Mouse (Mus musculus) spleen, adult 2 months (tissue): ENCODE results near the gene Gm45234. TPM values are rescaled to one million over a fixed set of nuclear protein-coding genes. Genes with fewer than 3 reads are reported as not detected.

ENCODE experiments used
- DNase-seq, 2 experiments: peaks; one replicate each; pipeline versions ENCODE4 v3.0.0 to v3.0.0-alpha.2; 2012 to 2021; ENCODE audit warnings: low spot score in 2 of 2, low read depth in 1 of 2
- H3K27ac ChIP-seq: fragments of 200-500 bp; 2 replicates; pipeline ENCODE4 v1.5.1; 2012; ENCODE audit warnings: low read length, inconsistent platforms; ENCODE audit not compliant: insufficient read depth
- H3K27me3 ChIP-seq: fragments of 200-500 bp; 2 replicates; pipeline ENCODE4 v1.6.1; 2012; ENCODE audit warnings: mild to moderate bottlenecking, moderate library complexity, low read length, inconsistent platforms; ENCODE audit not compliant: control insufficient read depth, insufficient read depth
- H3K36me3 ChIP-seq: fragments of 200-500 bp; 2 replicates; pipeline ENCODE4 v1.6.1; 2012; ENCODE audit warnings: mild to moderate bottlenecking, low read length, inconsistent platforms; ENCODE audit not compliant: control insufficient read depth, insufficient read depth
- H3K4me1 ChIP-seq: fragments of 200-500 bp; 2 replicates; pipeline ENCODE4 v1.6.1; 2011; ENCODE audit warnings: inconsistent platforms; ENCODE audit not compliant: control insufficient read depth, insufficient read depth, insufficient read length
- H3K4me3 ChIP-seq: fragments of 200-500 bp; 2 replicates; pipeline ENCODE4 v1.5.1; 2011; ENCODE audit warnings: mild to moderate bottlenecking, inconsistent platforms; ENCODE audit not compliant: insufficient read depth, insufficient read length; ENCODE audit errors: extremely low read depth
- CTCF ChIP-seq: fragments of 200-500 bp; IDR thresholded peaks from 2 replicates; pipeline ENCODE4 v1.5.1; 2011; ENCODE audit warnings: mild to moderate bottlenecking, inconsistent platforms; ENCODE audit not compliant: insufficient read depth, insufficient read length, insufficient replicate concordance; ENCODE audit errors: extremely low read depth
- POLR2A ChIP-seq: fragments of 200-500 bp; IDR thresholded peaks from 2 replicates; pipeline ENCODE4 v1.6.1; 2011; ENCODE audit warnings: low read depth, low read length, inconsistent platforms
- WGBS: fragments of 180-500 bp; shearing (Covaris S2); methylation state at CpG from one replicate; pipeline ENCODE4 v1.1.7; 2018; 5-methylcytosine and 5-hydroxymethylcytosine counted together
- polyA plus RNA-seq: library from polyadenylated mRNA; depleted of rRNA; stranded (reverse); fragments of >200 nt; gene quantifications from 2 replicates; pipeline ENCODE4 v1.2.3, GENCODE M21; 2012

Gm45234 gene
- polyA plus RNA-seq, 1 experiment: not detected

- WGBS: 63% methylated on average over 19 of the region's 19 CpGs
- H3K36me3 ChIP-seq: no peaks in the 10 kb centered on the region
- peaks cover 9% of the 10 kb centered on the region; the same call in 1 of the 2 replicates for H3K4me1 ChIP-seq
- no peak overlapping the region for H3K4me3 ChIP-seq
- H3K27me3 ChIP-seq: peaks cover 7% of the 10 kb centered on the region
- no peak overlapping the region for H3K27ac ChIP-seq
- TF ChIP-seq POLR2A (no peak), CTCF (no peak)
- no peak for DNase-seq
Observed at GRCm38 (mm10) chr6:124767920-124768703, 12.3 kb upstream of the Gm45234 start.

- H3K27me3 ChIP-seq: peaks cover 7% of the 10 kb centered on the region
- H3K27ac ChIP-seq: no peak overlapping the region
- H3K36me3 ChIP-seq: no peaks in the 10 kb centered on the region
- no peak overlapping the region for H3K4me3 ChIP-seq
- no peak for TF ChIP-seq CTCF
- TF ChIP-seq POLR2A: no peak
- H3K4me1 ChIP-seq: peaks cover 9% of the 10 kb centered on the region; the same call in 1 of the 2 replicates
- WGBS: 94% methylated on average over 4 of the region's 4 CpGs
- DNase-seq: no peak
Observed at GRCm38 (mm10) chr6:124767536-124767919, 11.7 kb upstream of the Gm45234 start.

- Histone ChIP-seq H3K4me3 (no peak overlapping the region), H3K4me1 (peaks cover 9% of the 10 kb centered on the region; the same call in 1 of the 2 replicates), H3K27me3 (peaks cover 7% of the 10 kb centered on the region), H3K36me3 (no peaks in the 10 kb centered on the region), H3K27ac (no peak overlapping the region)
- DNase-seq: no peak
- TF ChIP-seq CTCF (no peak), POLR2A (no peak)
- 87% methylated on average over 7 of the region's 7 CpGs for WGBS
Observed at GRCm38 (mm10) chr6:124765951-124766350, 10.1 kb upstream of the Gm45234 start.

- 4% methylated on average over 5 of the region's 5 CpGs for WGBS
- peak; percentile 77 to 85 for DNase-seq
- Histone ChIP-seq H3K27ac (no peak overlapping the region), H3K27me3 (no peaks in the 10 kb centered on the region), H3K4me1 (no peaks in the 10 kb centered on the region; the same call in 1 of the 2 replicates), H3K4me3 (no peak overlapping the region), H3K36me3 (no peaks in the 10 kb centered on the region)
- peak; percentile 95; the same call in 1 of the 2 replicates for TF ChIP-seq CTCF
- no peak for TF ChIP-seq POLR2A
Observed at GRCm38 (mm10) chr6:124759259-124759658, 3.4 kb upstream of the Gm45234 start.

GRCm38 (mm10) chr6:124758849-124759232, 3.0 kb upstream of the Gm45234 start:
- Histone ChIP-seq H3K27ac (no peak overlapping the region), H3K36me3 (no peaks in the 10 kb centered on the region), H3K4me3 (no peak overlapping the region), H3K27me3 (no peaks in the 10 kb centered on the region), H3K4me1 (no peaks in the 10 kb centered on the region; the same call in 1 of the 2 replicates)
- no peak for DNase-seq
- 49% methylated on average over 2 of the region's 2 CpGs for WGBS
- no peak for TF ChIP-seq POLR2A
- no peak for TF ChIP-seq CTCF

GRCm38 (mm10) chr6:124757909-124758848, 2.4 kb upstream of the Gm45234 start:
- H3K4me1 ChIP-seq: no peaks in the 10 kb centered on the region; the same call in 1 of the 2 replicates
- DNase-seq: no peak
- H3K36me3 ChIP-seq: no peaks in the 10 kb centered on the region
- H3K27ac ChIP-seq: no peak overlapping the region
- TF ChIP-seq CTCF (no peak), POLR2A (no peak)
- no peaks in the 10 kb centered on the region for H3K27me3 ChIP-seq
- 78% methylated on average over 5 of the region's 5 CpGs for WGBS
- H3K4me3 ChIP-seq: no peak overlapping the region
